Mouse (Mus musculus) liver, embryonic 11.5 days (tissue): ENCODE results near the gene Por. TPM values are rescaled to one million over a fixed set of nuclear protein-coding genes. Genes with fewer than 3 reads are reported as not detected.

Experiments
- ATAC-seq: fragments of 200-750 bp; cut with Nextera tagmentation; replicated peaks from 2 replicates; pipeline ENCODE4 v1.8.0; 2017; ENCODE audit warnings: moderate number of reproducible peaks, mild to moderate bottlenecking, moderate TSS enrichment, moderate library complexity; ENCODE audit not compliant: low FRiP score
- DNase-seq: peaks from one replicate; pipeline ENCODE4 v3.0.0-alpha.2; 2017; ENCODE audit warnings: low spot score
- H3K27ac ChIP-seq: fragments of 300-500 bp; sonication (generic); 2 replicates; pipeline ENCODE4 v1.5.1; 2014; ENCODE audit warnings: mild to moderate bottlenecking, low read depth, low read length, control low read depth
- H3K27me3 ChIP-seq: fragments of 300-500 bp; sonication (generic); replicated peaks from 2 replicates; pipeline ENCODE4 v1.6.1; 2014; ENCODE audit warnings: low read length, mixed read lengths; ENCODE audit not compliant: control insufficient read depth, insufficient read depth
- H3K36me3 ChIP-seq: fragments of 300-500 bp; sonication (generic); 2 replicates; pipeline ENCODE4 v1.6.1; 2014; ENCODE audit warnings: mild to moderate bottlenecking, low read length, moderate library complexity, mixed read lengths; ENCODE audit not compliant: control insufficient read depth, insufficient read depth
- H3K4me1 ChIP-seq: fragments of 300-500 bp; sonication (generic); replicated peaks from 2 replicates; pipeline ENCODE4 v1.6.1; 2014; ENCODE audit warnings: low read length, mixed read lengths; ENCODE audit not compliant: control insufficient read depth, insufficient read depth
- H3K4me2 ChIP-seq: fragments of 300-500 bp; sonication (generic); 2 replicates; pipeline ENCODE4 v1.6.1; 2014; ENCODE audit warnings: mild to moderate bottlenecking, control low read depth, moderate library complexity
- H3K4me3 ChIP-seq: fragments of 300-500 bp; sonication (generic); 2 replicates; pipeline ENCODE4 v1.5.1; 2014; ENCODE audit warnings: low read depth, low read length, control low read depth
- H3K9ac ChIP-seq: fragments of 300-500 bp; sonication (generic); 2 replicates; pipeline ENCODE4 v1.6.1; 2014; ENCODE audit warnings: low read depth, low read length, control low read depth
- H3K9me3 ChIP-seq: fragments of 300-500 bp; sonication (generic); 2 replicates; pipeline ENCODE4 v1.6.1; 2016; ENCODE audit warnings: low read length, inconsistent platforms, mixed read lengths; ENCODE audit not compliant: control insufficient read depth
- WGBS: fragments of 180-500 bp; shearing (Covaris S2); extraction: QIAGEN DNeasy Blood & Tissue Kit; methylation state at CpG from one replicate; pipeline ENCODE4 v1.1.7; 2014; 5-methylcytosine and 5-hydroxymethylcytosine counted together
- polyA plus RNA-seq: library from polyadenylated mRNA; unstranded; fragments of >200 nt; fragmentation: Nextera tagmentation; extraction: Ambion mirVana; gene quantifications from 2 replicates; pipeline ENCODE4 v1.2.1, GENCODE M21; 2014

The Por gene
- polyA plus RNA-seq = 48.1 and 49.3 TPM in 2 replicates

- no peaks in the 10 kb centered on the region for H3K9me3 ChIP-seq
- 22% methylated on average over 9 of the region's 9 CpGs for WGBS
- H3K4me1 ChIP-seq = peaks cover 5% of the 10 kb centered on the region
- H3K4me3 ChIP-seq = no peak within 1 kb of the TSS
- no peak within 1 kb of the TSS for H3K9ac ChIP-seq
- no peaks in the 10 kb centered on the region for H3K36me3 ChIP-seq
- DNase-seq (no peak), ATAC-seq (peak; percentile 74; the same call in 1 of the 2 replicates)
- H3K27ac ChIP-seq = no peak within 1 kb of the TSS
- no peaks in the 10 kb centered on the region for H3K27me3 ChIP-seq
- 0 out of 2 replicates have a peak within 1 kb of the TSS, but pooled peaks have one; percentile 6 for H3K4me2 ChIP-seq
These were observed at the start of gene Por for GRCm38 (mm10) chr5:135669741-135670275. Gene Por, plus strand, starts transcription at chr5:135670033.

GRCm38 (mm10) chr5:135620526-135620925 is 49.3 kb upstream of the Por start:
- Histone ChIP-seq H3K4me3 (no peak overlapping the region), H3K27ac (no peak overlapping the region), H3K36me3 (no peaks in the 10 kb centered on the region), H3K4me1 (no peaks in the 10 kb centered on the region), H3K9ac (no peak overlapping the region), H3K4me2 (no peak overlapping the region), H3K9me3 (no peaks in the 10 kb centered on the region), H3K27me3 (no peaks in the 10 kb centered on the region)
- ATAC-seq = no peak
- 83% methylated on average over 9 of the region's 9 CpGs for WGBS
- no peak for DNase-seq

GRCm38 (mm10) chr5:135621725-135622124 is 48.1 kb upstream of the Por start:
- ATAC-seq (no peak), DNase-seq (no peak)
- Histone ChIP-seq H3K27me3 (no peaks in the 10 kb centered on the region), H3K27ac (no peak overlapping the region), H3K4me3 (no peak overlapping the region), H3K4me1 (no peaks in the 10 kb centered on the region), H3K4me2 (no peak overlapping the region), H3K9me3 (no peaks in the 10 kb centered on the region), H3K9ac (no peak overlapping the region), H3K36me3 (no peaks in the 10 kb centered on the region)
- 70% methylated on average over 10 of the region's 10 CpGs for WGBS

- H3K27me3 ChIP-seq = no peaks in the 10 kb centered on the region
- ATAC-seq (no peak), DNase-seq (no peak)
- H3K9me3 ChIP-seq = no peaks in the 10 kb centered on the region
- H3K9ac ChIP-seq = no peak overlapping the region
- no peak overlapping the region for H3K4me3 ChIP-seq
- no peak overlapping the region for H3K27ac ChIP-seq
- 89% methylated on average over 18 of the region's 18 CpGs for WGBS
- no peaks in the 10 kb centered on the region for H3K4me1 ChIP-seq
- H3K4me2 ChIP-seq = no peak overlapping the region
- H3K36me3 ChIP-seq = no peaks in the 10 kb centered on the region
These were observed 46.7 kb upstream of the Por start for GRCm38 (mm10) chr5:135623006-135623563.

GRCm38 (mm10) chr5:135628916-135629315 is 40.9 kb upstream of the Por start:
- H3K4me1 ChIP-seq = peaks cover 7% of the 10 kb centered on the region
- H3K9ac ChIP-seq = no peak overlapping the region
- H3K27me3 ChIP-seq = no peaks in the 10 kb centered on the region
- H3K9me3 ChIP-seq = no peaks in the 10 kb centered on the region
- no peak for DNase-seq
- H3K4me2 ChIP-seq = peak overlapping the region; percentile 22; the same call in 1 of the 2 replicates
- no peaks in the 10 kb centered on the region for H3K36me3 ChIP-seq
- no peak overlapping the region for H3K27ac ChIP-seq
- H3K4me3 ChIP-seq = no peak overlapping the region
- WGBS = 44% methylated on average over 10 of the region's 10 CpGs
- ATAC-seq = no peak

GRCm38 (mm10) chr5:135629401-135629800 is 40.4 kb upstream of the Por start:
- no peak overlapping the region for H3K4me3 ChIP-seq
- H3K4me2 ChIP-seq = no peak overlapping the region
- no peaks in the 10 kb centered on the region for H3K9me3 ChIP-seq
- no peak overlapping the region for H3K27ac ChIP-seq
- H3K36me3 ChIP-seq = no peaks in the 10 kb centered on the region
- H3K9ac ChIP-seq = no peak overlapping the region
- ATAC-seq (no peak), DNase-seq (no peak)
- no peaks in the 10 kb centered on the region for H3K27me3 ChIP-seq
- WGBS = 81% methylated on average over 3 of the region's 3 CpGs
- H3K4me1 ChIP-seq = peaks cover 7% of the 10 kb centered on the region

- Histone ChIP-seq H3K27ac (no peak overlapping the region), H3K36me3 (0 out of 2 replicates have a peak, but pooled peaks cover 2% of the 10 kb centered on the region), H3K4me1 (peaks cover 7% of the 10 kb centered on the region), H3K9ac (no peak overlapping the region), H3K4me2 (no peak overlapping the region), H3K27me3 (no peaks in the 10 kb centered on the region), H3K4me3 (no peak overlapping the region), H3K9me3 (no peaks in the 10 kb centered on the region)
- ATAC-seq (no peak), DNase-seq (no peak)
- 36% methylated on average over 3 of the region's 3 CpGs for WGBS
These were observed 39.2 kb upstream of the Por start for GRCm38 (mm10) chr5:135630598-135630997.

GRCm38 (mm10) chr5:135632117-135632796 is 37.6 kb upstream of the Por start, which contains the start of gene Rhbdd2:
Gene Rhbdd2, plus strand, starts transcription at chr5:135632618.
- no peaks in the 10 kb centered on the region for H3K9me3 ChIP-seq
- peak within 1 kb of the TSS; percentile 78 for H3K4me3 ChIP-seq
- peak within 1 kb of the TSS; percentile 86 for H3K9ac ChIP-seq
- WGBS = 10% methylated on average over 30 of the region's 30 CpGs
- H3K27me3 ChIP-seq = no peaks in the 10 kb centered on the region
- peak within 1 kb of the TSS; percentile 67 for H3K4me2 ChIP-seq
- peak within 1 kb of the TSS; percentile 70 for H3K27ac ChIP-seq
- 0 out of 2 replicates have a peak, but pooled peaks cover 2% of the 10 kb centered on the region for H3K36me3 ChIP-seq
- peaks cover 7% of the 10 kb centered on the region for H3K4me1 ChIP-seq
- ATAC-seq = peak; percentile 99
- DNase-seq = peak; percentile 96
